Mouse (Mus musculus) ES-Bruce4 (cell line): Measurements from ENCODE around the gene Traf1.

Experiments used
- CTCF ChIP-seq: IDR thresholded peaks from one replicate; pipeline ENCODE4 v1.8.1; 2011; ENCODE audit warnings: low read depth, low read length
- EP300 ChIP-seq: IDR thresholded peaks from 2 replicates; pipeline ENCODE4 v1.6.1; 2011; ENCODE audit warnings: low read depth, low read length; ENCODE audit not compliant: insufficient read depth
- POLR2A ChIP-seq: IDR thresholded peaks from one replicate; pipeline ENCODE4 v1.8.1; 2011; ENCODE audit warnings: low read length; ENCODE audit not compliant: insufficient read depth

DNA sequence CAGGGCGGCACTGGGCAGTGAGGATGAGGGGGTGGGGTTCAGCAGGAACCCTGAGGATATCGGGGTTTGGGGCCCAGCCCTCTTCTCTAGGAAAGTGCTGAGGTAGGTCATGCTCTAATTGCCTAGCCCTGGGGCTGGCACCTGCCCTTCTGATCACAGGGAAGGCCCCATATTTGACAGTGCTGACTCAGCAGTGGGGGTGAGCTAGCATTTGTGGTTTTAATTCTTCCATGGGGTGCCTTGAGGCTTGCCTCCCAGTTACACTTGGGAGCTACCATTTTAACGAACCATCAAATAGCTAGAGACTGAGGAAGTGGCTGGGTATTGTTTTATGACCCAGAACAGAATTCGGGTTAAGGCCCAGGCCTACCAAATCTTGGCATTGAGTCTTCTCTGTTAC lies 16.0 kb downstream of the Traf1 start:
- TF ChIP-seq CTCF = no peak
- no peak for TF ChIP-seq EP300
- no peak for TF ChIP-seq POLR2A
